Mouse (Mus musculus) urinary bladder, postnatal 4 days (tissue): ENCODE measurements at regions not wholly inside any gene's neighbourhood (a gene's known extent, or its start where the extent isn't known, plus 50 kb on each side); places are given as distances from the start of the nearest gene placed in this dataset.

ENCODE experiments used
- DNase-seq, 2 experiments: peaks; one replicate each; pipeline ENCODE4 v3.0.0; 2021 to 2022; ENCODE audit warnings: low spot score in 2 of 2

DNA sequence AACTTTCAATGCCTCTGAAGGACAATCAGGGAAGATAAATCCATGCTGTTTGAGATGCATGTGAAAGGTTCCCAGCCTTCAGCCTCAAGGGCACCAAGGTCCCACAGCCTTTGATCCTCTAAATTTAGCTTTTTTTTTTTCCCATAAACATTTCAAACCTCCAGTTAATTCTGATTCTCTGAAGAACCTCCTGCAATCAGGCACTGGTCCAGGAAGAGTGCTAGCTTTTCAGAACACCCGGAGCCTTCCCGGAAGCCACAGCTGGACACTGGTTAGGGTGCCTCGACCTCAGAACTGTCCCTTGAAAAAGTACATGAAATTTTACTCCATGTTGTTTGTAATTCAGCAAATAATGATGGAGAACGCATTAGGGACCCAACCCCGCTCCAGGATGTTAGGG, 348.9 kb downstream of the Prdm2 start:
- no peak for DNase-seq

GRCm38 (mm10) chr4:142860441-142860840, 352.4 kb downstream of the Prdm2 start:
- no peak for DNase-seq

DNA sequence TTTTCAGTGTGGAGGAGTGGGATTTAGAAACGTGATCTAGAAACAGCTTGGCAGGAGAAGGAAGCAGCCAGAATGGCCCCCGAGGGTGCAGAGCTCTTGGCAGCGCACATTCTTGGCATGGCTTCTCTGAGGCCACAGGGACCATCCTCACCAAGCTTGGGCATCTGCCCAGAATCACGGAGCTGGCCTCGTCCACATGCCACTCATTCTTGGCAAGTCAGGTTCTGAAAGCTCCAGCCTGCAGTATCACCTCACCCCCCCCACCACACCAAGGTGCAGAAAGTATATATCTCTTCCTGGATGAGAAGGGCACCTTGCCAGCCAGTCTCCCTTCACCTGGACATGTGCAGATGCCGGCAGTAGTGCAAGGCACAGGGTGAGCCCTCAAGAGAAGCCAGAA, 356.2 kb downstream of the Prdm2 start:
- peak in 1 of 2 experiments; percentile 52 for DNase-seq

- DNase-seq, result no peak
Observed at GRCm38 (mm10) chr4:142855635-142856034, 357.2 kb downstream of the Prdm2 start.

DNA sequence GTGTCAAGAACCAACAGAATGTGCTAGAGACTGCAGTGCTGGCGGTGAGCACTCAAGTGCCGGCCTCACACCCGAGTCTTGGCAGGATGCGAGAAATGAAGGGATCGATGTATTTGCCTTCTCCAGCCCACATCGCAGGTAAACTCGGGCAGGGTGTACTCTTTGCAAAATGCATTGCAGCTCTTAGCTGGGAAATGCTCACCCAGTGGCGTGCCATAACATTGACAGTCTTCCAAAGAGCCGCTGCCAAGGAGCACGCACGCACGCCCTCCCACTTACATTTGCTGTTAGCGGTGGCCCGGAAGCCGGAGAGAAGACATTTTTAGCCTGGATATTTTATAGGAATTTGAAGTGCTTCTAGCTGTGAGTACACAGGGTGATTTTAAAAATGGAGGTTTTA, 358.9 kb downstream of the Prdm2 start:
- no peak for DNase-seq

GRCm38 (mm10) chr4:142845066-142845696, 367.6 kb downstream of the Prdm2 start:
- DNase-seq, result no peak

GRCm38 (mm10) chr4:142839540-142839939, 373.3 kb downstream of the Prdm2 start:
- no peak for DNase-seq

- no peak for DNase-seq
Observed at GRCm38 (mm10) chr4:142838363-142838964, 374.3 kb downstream of the Prdm2 start.

DNA sequence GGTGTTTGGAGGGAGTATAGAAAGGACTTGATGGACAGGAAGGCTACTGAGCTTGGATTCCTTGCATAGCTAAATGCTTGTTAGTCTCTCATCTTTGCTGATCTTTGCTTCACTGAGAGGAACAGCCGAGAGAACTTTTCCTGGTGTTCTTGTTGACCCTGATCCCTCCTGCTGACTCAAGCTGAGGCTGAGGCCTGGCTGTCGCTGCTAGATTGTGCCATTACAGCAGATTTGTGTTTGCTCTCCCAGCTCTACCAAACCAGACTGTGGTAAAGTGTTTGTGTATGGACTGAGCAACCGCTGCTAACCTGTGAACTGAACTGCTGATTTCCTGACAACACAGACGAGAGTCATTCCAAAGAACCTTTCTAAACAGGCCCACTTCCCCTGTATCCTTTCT, 375.2 kb downstream of the Prdm2 start:
- no peak for DNase-seq

DNA sequence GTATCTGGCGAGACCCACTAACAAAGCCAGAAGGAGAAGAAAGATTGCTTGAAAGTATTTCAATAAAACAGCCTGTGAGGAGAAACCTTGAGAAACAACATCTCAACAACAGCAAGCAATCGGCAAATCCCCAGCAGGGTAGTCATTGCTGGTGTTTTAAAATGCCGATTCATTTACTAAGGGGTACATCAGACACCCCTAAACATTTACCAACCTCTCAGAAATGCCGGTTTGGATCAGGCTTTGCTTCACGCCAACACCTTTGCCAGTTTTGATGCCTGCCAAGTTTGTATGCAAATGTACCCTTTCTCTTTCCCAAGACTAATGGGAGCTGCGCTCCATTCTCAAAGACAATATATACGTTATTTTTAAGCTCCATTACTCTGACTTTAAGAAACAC, 383.1 kb downstream of the Prdm2 start:
- no peak for DNase-seq

DNA sequence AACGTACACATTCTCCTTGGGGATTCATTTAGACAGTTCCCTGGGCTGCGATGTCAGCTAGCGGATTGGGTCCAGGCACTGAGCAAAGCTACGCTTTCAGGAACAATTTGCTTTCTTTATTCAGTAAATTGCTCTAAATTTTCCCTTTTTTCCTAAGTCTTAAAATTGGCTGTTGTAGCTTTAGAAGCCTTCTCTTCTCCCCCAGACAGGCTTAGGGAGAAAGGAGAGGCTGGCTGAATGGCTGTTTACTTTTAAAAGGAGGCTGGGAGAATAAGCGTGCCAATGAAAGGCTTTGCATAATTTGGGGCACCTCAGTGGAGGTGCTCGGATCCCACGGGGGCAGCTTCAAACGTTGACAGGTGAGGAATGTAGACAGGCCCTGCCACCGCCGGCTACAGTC, 383.8 kb downstream of the Prdm2 start:
- DNase-seq, result no peak

GRCm38 (mm10) chr4:142826250-142826893, 386.4 kb downstream of the Prdm2 start:
- DNase-seq, result no peak

GRCm38 (mm10) chr4:142825786-142826185, 387.0 kb downstream of the Prdm2 start:
- DNase-seq, result no peak

- no peak for DNase-seq
Observed at GRCm38 (mm10) chr4:142818440-142818839, 394.4 kb downstream of the Prdm2 start.

- DNase-seq, result no peak
Observed at GRCm38 (mm10) chr4:142816986-142817385, 395.8 kb downstream of the Prdm2 start.

DNA sequence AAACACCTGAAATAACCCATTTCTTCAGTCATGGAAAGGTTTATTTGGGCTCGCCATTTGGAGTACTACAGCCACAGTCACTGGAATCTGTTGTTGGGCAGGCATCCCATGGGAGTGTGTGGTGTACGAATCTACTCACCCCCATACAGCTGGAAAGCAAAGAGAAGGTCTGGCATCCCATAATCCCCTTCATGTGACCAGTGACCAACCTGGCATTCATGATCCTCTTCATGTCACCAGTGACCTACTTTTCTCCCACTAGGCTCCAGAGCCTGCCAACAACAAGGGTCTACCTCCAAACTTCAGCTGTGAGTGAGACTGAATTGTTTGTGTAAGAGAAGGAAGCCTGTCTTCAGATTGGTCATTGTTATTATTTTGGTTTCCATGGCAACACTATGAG, 409.0 kb downstream of the Prdm2 start:
- no peak for DNase-seq

DNA sequence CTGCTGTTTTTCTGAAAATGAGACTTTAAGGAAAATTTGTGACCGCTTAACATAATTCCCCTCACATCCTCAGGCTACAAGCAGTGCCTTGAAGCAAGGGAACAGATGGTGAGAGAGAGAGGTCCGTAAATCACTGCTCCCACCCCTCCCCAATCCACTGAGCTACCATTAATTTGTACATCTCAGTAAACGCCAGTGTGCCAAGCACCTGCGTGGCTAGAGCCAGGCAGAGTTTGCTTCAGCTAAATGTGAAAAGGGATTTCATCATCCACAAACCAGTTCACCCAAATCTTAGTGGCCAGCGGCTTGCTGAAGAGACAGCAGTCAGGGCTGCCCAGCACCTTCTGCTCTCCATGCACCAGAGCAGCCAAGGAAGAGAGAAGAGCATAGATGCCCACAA, 413.5 kb downstream of the Prdm2 start:
- DNase-seq, result no peak

DNA sequence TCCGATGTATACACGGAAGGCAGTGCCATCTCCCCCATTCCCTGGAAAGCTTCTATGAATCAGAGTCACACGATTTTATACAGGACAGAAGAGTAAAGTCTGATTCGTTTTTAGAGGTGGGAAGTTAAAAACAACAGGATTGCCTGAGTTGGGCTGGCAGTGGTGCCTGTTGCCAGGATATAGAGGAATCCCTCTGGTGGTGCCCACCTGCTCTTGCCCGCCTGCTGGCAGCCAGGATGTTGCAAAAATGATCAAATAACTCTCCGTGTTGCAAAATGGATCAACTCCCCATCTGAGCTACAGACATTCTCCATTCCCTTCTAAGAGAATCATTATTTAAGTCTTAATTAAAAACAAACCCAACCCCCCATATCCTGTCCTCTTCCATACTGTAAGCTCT, 414.0 kb downstream of the Prdm2 start:
- DNase-seq, result no peak

DNA sequence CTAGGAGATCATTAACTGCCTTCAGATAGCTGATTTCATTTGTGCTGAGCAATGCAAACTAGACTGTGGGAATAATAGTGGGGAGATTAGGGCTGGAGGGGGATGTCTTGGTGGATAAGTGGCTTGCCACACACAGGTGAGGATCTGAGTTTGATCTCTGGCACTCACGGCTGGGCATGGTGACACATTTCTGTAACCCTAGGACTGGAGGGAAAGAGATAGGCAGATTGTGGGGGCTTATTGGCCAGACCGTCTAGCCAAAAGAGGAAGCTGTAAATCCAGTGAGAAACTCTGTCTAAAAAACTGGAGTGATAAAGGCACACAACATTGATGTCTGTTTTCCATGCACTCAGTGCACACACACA, 420.2 kb downstream of the Prdm2 start:
- no peak for DNase-seq

- DNase-seq, result no peak
Observed at GRCm38 (mm10) chr4:142791823-142792605, 420.8 kb downstream of the Prdm2 start.

DNA sequence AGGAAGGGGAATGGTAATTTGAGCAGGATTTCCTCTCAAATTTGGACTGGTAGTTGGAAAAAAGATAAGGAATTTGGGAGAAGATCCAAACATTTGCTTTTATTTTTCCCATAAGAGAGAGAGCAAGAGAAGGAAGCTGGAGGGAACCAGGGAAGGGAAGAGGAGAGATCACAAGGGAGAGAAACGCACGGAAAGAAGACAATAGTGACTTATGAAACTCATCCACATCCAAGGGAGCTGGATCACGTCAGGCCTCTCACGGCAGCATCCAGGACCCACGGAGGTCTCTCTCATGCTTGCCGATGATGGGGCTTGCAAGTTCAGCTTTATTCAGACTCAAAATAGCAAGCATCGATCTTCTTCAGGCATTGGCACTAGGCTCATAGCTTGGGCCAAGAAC, 423.7 kb downstream of the Prdm2 start:
- DNase-seq, result no peak

GRCm38 (mm10) chr4:142785386-142785785, 427.4 kb downstream of the Prdm2 start:
- DNase-seq, result no peak
